Mouse (Mus musculus) granulocyte monocyte progenitor cell, adult 5-6 weeks (primary cell): ENCODE data around the gene Magi1. TPM values are rescaled to one million over a fixed set of nuclear protein-coding genes. Genes with fewer than 3 reads are reported as not detected.
"Not testable (repeated sequence)": the region's sequence is repeated elsewhere in the genome, so short reads cannot be mapped to it uniquely, and the experiment has no call there.

Experiments used
- ATAC-seq: replicated peaks from 2 replicates; pipeline ENCODE4 v1.8.0; 2016; ENCODE audit warnings: mild to moderate bottlenecking, moderate TSS enrichment, inconsistent platforms; ENCODE audit not compliant: poor library complexity, severe bottlenecking
- total RNA-seq, 2 experiments: library from RNA; stranded (forward) in 1 of 2; stranded (reverse) in 1 of 2; fragments of 200-712, 200-1000 nt in 1 of 2; fragments of >200 nt in 1 of 2; fragmentation: Nextera tagmentation in 1 of 2; gene quantifications; 2 replicates each; pipeline ENCODE4 v1.2.3; 2014 to 2017

Magi1 gene
- total RNA-seq, 2 experiments from 2014 or later: 0.10 TPM; not detected in 1

- no peak for ATAC-seq
Observed at GRCm38 (mm10) chr6:93717826-93718375, 565.8 kb downstream of the Magi1 start.

GRCm38 (mm10) chr6:93716686-93717625 lies 566.8 kb downstream of the Magi1 start:
- ATAC-seq: no peak

GRCm38 (mm10) chr6:93715181-93716180 lies 568.2 kb downstream of the Magi1 start:
- ATAC-seq: no peak

GRCm38 (mm10) chr6:93704350-93704749 lies 579.4 kb downstream of the Magi1 start:
- no peak for ATAC-seq

GRCm38 (mm10) chr6:93699436-93699835 lies 584.3 kb downstream of the Magi1 start:
- peak; percentile 63 for ATAC-seq

- no peak for ATAC-seq
Observed at GRCm38 (mm10) chr6:93697956-93698355, 585.8 kb downstream of the Magi1 start.

GRCm38 (mm10) chr6:93678766-93679165 lies 605.0 kb downstream of the Magi1 start:
- ATAC-seq: no peak; the same call in 1 of the 2 replicates

- no peak for ATAC-seq
Observed at GRCm38 (mm10) chr6:93666731-93667130, 617.0 kb downstream of the Magi1 start.

GRCm38 (mm10) chr6:93665056-93665805 lies 618.5 kb downstream of the Magi1 start:
- no peak for ATAC-seq

- no peak for ATAC-seq
Observed at GRCm38 (mm10) chr6:93661139-93661538, 622.6 kb downstream of the Magi1 start.

- no peak for ATAC-seq
Observed at GRCm38 (mm10) chr6:93659534-93659933, 624.2 kb downstream of the Magi1 start.

- ATAC-seq: peak; percentile 63
Observed at GRCm38 (mm10) chr6:93657187-93657974, 626.3 kb downstream of the Magi1 start.

- no peak for ATAC-seq
Observed at GRCm38 (mm10) chr6:93648581-93649230, 635.0 kb downstream of the Magi1 start.

- not testable (repeated sequence) for ATAC-seq
Observed at GRCm38 (mm10) chr6:93629735-93630291, 653.9 kb downstream of the Magi1 start.

GRCm38 (mm10) chr6:93627200-93627599 lies 656.5 kb downstream of the Magi1 start:
- ATAC-seq: peak; percentile 90
